7 mouse cellular contexts compared by ENCODE assay signal in genomic region chr10:60350805-60351167, GRCm38 (mm10). TPM values are rescaled to one million over a fixed set of nuclear protein-coding genes. Genes with fewer than 3 reads are reported as not detected.
DNase-seq lines count a peak whose midpoint lies in the region; ATAC-seq and TF ChIP-seq lines count a peak whose summit lies in the region.

No protein-coding gene starts in this region.

- no peak; the same call in 1 of the 2 replicates for ATAC-seq in forebrain, embryonic 12.5 days (ENCODE audit: low FRiP score)

- no peak for TF ChIP-seq RAD21 in MEL (IDR thresholded peaks at IDR 0.05; ENCODE audit: low read depth, low read length)

- peak overlapping the region; percentile 54 for H3K9ac ChIP-seq in MEL (ENCODE audit: control insufficient read depth, low read depth, low read length, poor library complexity, severe bottlenecking)
- no peak overlapping the region for H3K9ac ChIP-seq in forebrain, embryonic 12.5 days

- H3K4me1 ChIP-seq in MEL (ENCODE audit: control insufficient read depth in 1 of 2, insufficient read depth in 2 of 2, low read length in 2 of 2): peaks cover 11 to 32% of the 10 kb centered on the region in 2 experiments
- H3K4me1 ChIP-seq in forebrain, embryonic 12.5 days: peaks cover 35% of the 10 kb centered on the region
- H3K4me1 ChIP-seq in small intestine, adult 2 months (ENCODE audit: control insufficient read depth, insufficient read depth, insufficient read length, low read length): peaks cover 36% of the 10 kb centered on the region

- TF ChIP-seq EP300 in MEL (IDR thresholded peaks at IDR 0.05; ENCODE audit: low read depth in 1 of 2, low read length in 2 of 2): no peak

- peaks cover 0 to 23% of the 10 kb centered on the region in 2 experiments; a peak in 2 of 4 replicates for H3K36me3 ChIP-seq in MEL (ENCODE audit: control insufficient read depth in 1 of 2, insufficient read depth in 2 of 2, low read length in 2 of 2)
- H3K36me3 ChIP-seq in forebrain, embryonic 12.5 days (replicated peaks): no peaks in the 10 kb centered on the region
- H3K36me3 ChIP-seq in macrophage (ENCODE audit: inconsistent target): peaks cover 36% of the 10 kb centered on the region; the same call in 1 of the 2 replicates
- no peaks in the 10 kb centered on the region for H3K36me3 ChIP-seq in small intestine, adult 2 months (ENCODE audit: control insufficient read depth, insufficient read depth, low read length)

- no peaks in the 10 kb centered on the region for H3K9me3 ChIP-seq in MEL (replicated peaks; ENCODE audit: insufficient read depth, low read length)
- H3K9me3 ChIP-seq in forebrain, embryonic 12.5 days: no peaks in the 10 kb centered on the region

- intact Hi-C loops in heart, postnatal 25 days (cut with DNase I): no loop called here
- intact Hi-C loops in left cerebral cortex, adult 2 months (cut with DNase I): no loop called here

- H3K79me2 ChIP-seq in MEL (ENCODE audit: control insufficient read depth, insufficient read depth, low read length, poor library complexity) (no peaks in the 10 kb centered on the region; the same call in 1 of the 2 replicates), macrophage (ENCODE audit: inconsistent target) (peaks cover 90% of the 10 kb centered on the region)

- H3K27ac ChIP-seq in MEL (ENCODE audit: control insufficient read depth, low read depth, low read length) (peak overlapping the region; percentile 27; the same call in 1 of the 2 replicates), macrophage (peak overlapping the region; percentile 88)
- peak overlapping the region; percentile 27; the same call in 1 of the 2 replicates for H3K27ac ChIP-seq in forebrain, embryonic 12.5 days
- H3K27ac ChIP-seq in left cerebral cortex, adult 2 months: no peak overlapping the region
- H3K27ac ChIP-seq in small intestine, adult 2 months (ENCODE audit: insufficient read depth, low read depth, low read length): peak overlapping the region; percentile 89

- no peak overlapping the region for H3K4me2 ChIP-seq in forebrain, embryonic 12.5 days

- peak; percentile 93 for DNase-seq in MEL (ENCODE audit: low read depth, low spot score)
- DNase-seq in adrenal gland, postnatal 4 days (ENCODE audit: low spot score in 2 of 2): peak; percentile 82 to 84
- DNase-seq in heart, postnatal 25 days (ENCODE audit: low spot score): peak; percentile 78
- peak; percentile 64 to 77 for DNase-seq in left cerebral cortex, adult 2 months (ENCODE audit: extremely low spot score in 1 of 2, low spot score in 2 of 2)

- H3K4me3 ChIP-seq in MEL (ENCODE audit: control insufficient read depth in 1 of 2, insufficient read depth in 1 of 2, low read depth in 2 of 2, low read length in 2 of 2) (peak overlapping the region; percentile 34 to 87), macrophage (ENCODE audit: inconsistent target) (peak overlapping the region; percentile 90)
- no peak overlapping the region for H3K4me3 ChIP-seq in forebrain, embryonic 12.5 days (replicated peaks)
- peak overlapping the region; percentile 34 for H3K4me3 ChIP-seq in left cerebral cortex, adult 2 months
- no peak overlapping the region for H3K4me3 ChIP-seq in small intestine, adult 2 months (ENCODE audit: low read depth, low read length)

- TF ChIP-seq CTCF in MEL (IDR thresholded peaks at IDR 0.05 in 2 of 3, conservative IDR thresholded peaks at IDR 0.05 in 1 of 3; ENCODE audit: control insufficient read depth in 1 of 3, insufficient read depth in 1 of 3, low read depth in 2 of 3, low read length in 3 of 3, poor library complexity in 1 of 3, severe bottlenecking in 1 of 3): no peak
- TF ChIP-seq CTCF in left cerebral cortex, adult 2 months (IDR thresholded peaks at IDR 0.05): no peak
- no peak for TF ChIP-seq CTCF in small intestine, adult 2 months (IDR thresholded peaks at IDR 0.05; ENCODE audit: extremely low read depth, insufficient read length, insufficient replicate concordance, low read depth, low read length)

- 48% methylated on average over 3 of the region's 3 CpGs for WGBS in forebrain, embryonic 12.5 days
- 14% methylated on average over 3 of the region's 3 CpGs for WGBS in macrophage (ENCODE audit: missing documents)
- 3% methylated on average over 3 of the region's 3 CpGs for WGBS in small intestine, adult 2 months

- H3K27me3 ChIP-seq in MEL (ENCODE audit: control insufficient read depth in 1 of 2, insufficient read depth in 2 of 2, low read length in 2 of 2): no peaks in the 10 kb centered on the region
- H3K27me3 ChIP-seq in forebrain, embryonic 12.5 days: peaks cover 35% of the 10 kb centered on the region
- no peaks in the 10 kb centered on the region for H3K27me3 ChIP-seq in small intestine, adult 2 months (ENCODE audit: control insufficient read depth, insufficient read depth, low read length)

- no peak for TF ChIP-seq POLR2A in MEL (IDR thresholded peaks at IDR 0.05; ENCODE audit: control insufficient read depth in 1 of 2, insufficient read depth in 1 of 2, low read depth in 1 of 2, low read length in 2 of 2, poor library complexity in 1 of 2)
- TF ChIP-seq POLR2A in small intestine, adult 2 months (IDR thresholded peaks at IDR 0.05; ENCODE audit: low read depth, low read length): no peak

TF ChIP-seq in MEL, 35 proteins besides CTCF, POLR2A, EP300 and RAD21 (continues in another document):
- 0 out of 2 replicates have a peak, but pooled peaks have one; percentile 15 for TF ChIP-seq ELF1 (IDR thresholded peaks at IDR 0.05; ENCODE audit: low read depth, low read length)
- no peak for TF ChIP-seq MAX (IDR thresholded peaks at IDR 0.05; ENCODE audit: low read length)
- TF ChIP-seq POLR2AphosphoS2 (IDR thresholded peaks at IDR 0.05; ENCODE audit: low read length): no peak
- TF ChIP-seq MYC (IDR thresholded peaks at IDR 0.05; ENCODE audit: low read depth, low read length): no peak
- TF ChIP-seq SMC3 (IDR thresholded peaks at IDR 0.05; ENCODE audit: low read depth, low read length): no peak
- no peak for TF ChIP-seq GABPA (IDR thresholded peaks at IDR 0.05; ENCODE audit: low read depth, low read length)
- TF ChIP-seq ZMIZ1 (IDR thresholded peaks at IDR 0.05; ENCODE audit: low read depth, low read length): no peak
- no peak for TF ChIP-seq ZC3H11A (IDR thresholded peaks at IDR 0.05; ENCODE audit: low read depth, low read length)
- TF ChIP-seq MAZ (IDR thresholded peaks at IDR 0.05; ENCODE audit: low read depth, low read length): no peak
- peak; percentile 35; the same call in 1 of the 2 replicates for TF ChIP-seq USF1 (IDR thresholded peaks at IDR 0.05; ENCODE audit: low read depth, low read length)
- TF ChIP-seq ZNF384 (IDR thresholded peaks at IDR 0.05; ENCODE audit: low read depth, low read length): no peak
- TF ChIP-seq MEF2A (IDR thresholded peaks at IDR 0.05; ENCODE audit: extremely low read depth, insufficient replicate concordance, low read depth, low read length, poor library complexity, severe bottlenecking): no peak
- TF ChIP-seq ETS1 (IDR thresholded peaks at IDR 0.05; ENCODE audit: low read depth, low read length): peak; percentile 52; the same call in 1 of the 2 replicates
- TF ChIP-seq TBP (IDR thresholded peaks at IDR 0.05; ENCODE audit: low read depth, low read length): no peak
- no peak for TF ChIP-seq GATA1 (IDR thresholded peaks at IDR 0.05; ENCODE audit: low read depth, low read length)
- TF ChIP-seq UBTF (IDR thresholded peaks at IDR 0.05; ENCODE audit: borderline replicate concordance, insufficient read depth, low read depth, low read length): no peak
- no peak for TF ChIP-seq KAT2A (conservative IDR thresholded peaks at IDR 0.05; ENCODE audit: low read depth, low read length)
- no peak for TF ChIP-seq POLR2AphosphoS5 (IDR thresholded peaks at IDR 0.05; ENCODE audit: borderline replicate concordance, low read depth, low read length)
- peak; percentile 33; the same call in 1 of the 2 replicates for TF ChIP-seq CHD2 (IDR thresholded peaks at IDR 0.05; ENCODE audit: low read length)
- TF ChIP-seq USF2 (IDR thresholded peaks at IDR 0.05; ENCODE audit: borderline replicate concordance in 1 of 2, insufficient read depth in 1 of 2, low read depth in 1 of 2, low read length in 2 of 2): no peak
- TF ChIP-seq NELFE (IDR thresholded peaks at IDR 0.05; ENCODE audit: low read depth, low read length): no peak
- TF ChIP-seq MYB (IDR thresholded peaks at IDR 0.05; ENCODE audit: low read depth, low read length): no peak
- no peak for TF ChIP-seq NRF1 (IDR thresholded peaks at IDR 0.05; ENCODE audit: insufficient read depth, low read depth, low read length, poor library complexity, severe bottlenecking)

RNA-seq across cellular contexts. Expression of gene Vsir, which starts 4.1 kb away (rescaled TPM):
- 4.9 and 11.2 TPM in 2 replicates for total RNA-seq in MEL (2012; rRNA removed)
- polyA plus RNA-seq in MEL (2012; ENCODE audit: insufficient read depth in 1 of 2, insufficient read length in 2 of 2, low read depth in 1 of 2, low replicate concordance in 2 of 2, missing spikeins in 1 of 2) (10 to 100 TPM in 1 of 2 experiments, not detected in 1; 10.6 TPM), macrophage (2018) (165 to 459 TPM (median 279 TPM) in 3 replicates)
- 10 to 100 TPM; 15.7 to 16.5 TPM for total RNA-seq in adrenal gland, postnatal 4 days (2021)
- polyA plus RNA-seq in forebrain, embryonic 12.5 days (2016; fragmentation: Nextera tagmentation; extraction: Ambion mirVana): 1.00 and 1.3 TPM in 2 replicates
- 10 to 100 TPM; 20.2 to 23.5 TPM for total RNA-seq in heart, postnatal 25 days (2021)
- 10 to 100 TPM; 19.7 to 26.7 TPM for total RNA-seq in left cerebral cortex, adult 2 months (2021)
- total RNA-seq in macrophage (2018; cell fraction: chromatin; rRNA removed): 100 to 1,000 TPM in 6 of 26 experiments, 10 to 100 TPM in 20; 10.8 to 164 (median 60.8) TPM
- 100 to 1,000 TPM in 24 of 26 experiments, 10 to 100 TPM in 2; 90.4 to 273 (median 157) TPM for total RNA-seq in macrophage (2018; cell fraction: cytosol; rRNA removed)
- 100 to 1,000 TPM in 24 of 26 experiments, 10 to 100 TPM in 2; 88.2 to 317 (median 168) TPM for total RNA-seq in macrophage (2018; cell fraction: nucleus; rRNA removed)
- polyA plus RNA-seq in small intestine, adult 2 months (2012; rRNA removed): 21.3 and 25.6 TPM in 2 replicates

RNA-seq across cellular contexts. Expression of gene Gm17455, which starts 48.7 kb away (rescaled TPM):
- not detected in 2 replicates for total RNA-seq in MEL (2012; rRNA removed)
- polyA plus RNA-seq in MEL (2012; ENCODE audit: insufficient read depth in 1 of 2, insufficient read length in 2 of 2, low read depth in 1 of 2, low replicate concordance in 2 of 2, missing spikeins in 1 of 2) (not detected), macrophage (2018) (not detected in 3 replicates)
- total RNA-seq in adrenal gland, postnatal 4 days (2021): not detected
- 1.9 and 2.7 TPM in 2 replicates for polyA plus RNA-seq in forebrain, embryonic 12.5 days (2016; fragmentation: Nextera tagmentation; extraction: Ambion mirVana)
- not detected for total RNA-seq in heart, postnatal 25 days (2021)
- not detected for total RNA-seq in left cerebral cortex, adult 2 months (2021)
- 1 to 10 TPM in 6 of 26 experiments, under 1 TPM in 2, not detected in 18; 0.81 to 7.0 (median 1.4) TPM for total RNA-seq in macrophage (2018; cell fraction: chromatin; rRNA removed)
- total RNA-seq in macrophage (2018; cell fraction: cytosol; rRNA removed): under 1 TPM in 7 of 26 experiments, not detected in 19; 0.14 to 0.59 (median 0.29) TPM
- 10 to 100 TPM in 1 of 26 experiments, 1 to 10 TPM in 9, under 1 TPM in 1, not detected in 15; 0.88 to 10.1 (median 1.5) TPM for total RNA-seq in macrophage (2018; cell fraction: nucleus; rRNA removed)
- polyA plus RNA-seq in small intestine, adult 2 months (2012; rRNA removed): 0.41 and 0.51 TPM in 2 replicates

Comparison
In these comparisons a context has a peak if more than half of its experiments do, and no peak if none do; other contexts are left out.
1. H3K4me3 ChIP-seq: peak in MEL (2 of 2), left cerebral cortex, adult 2 months (single experiment) and macrophage (single experiment); none in forebrain, embryonic 12.5 days (single experiment) and small intestine, adult 2 months (single experiment).
2. Peak in every context shown above with its lines, with median percentiles within 50 percentile points of each other: DNase-seq.